In the genomic region with DNA sequence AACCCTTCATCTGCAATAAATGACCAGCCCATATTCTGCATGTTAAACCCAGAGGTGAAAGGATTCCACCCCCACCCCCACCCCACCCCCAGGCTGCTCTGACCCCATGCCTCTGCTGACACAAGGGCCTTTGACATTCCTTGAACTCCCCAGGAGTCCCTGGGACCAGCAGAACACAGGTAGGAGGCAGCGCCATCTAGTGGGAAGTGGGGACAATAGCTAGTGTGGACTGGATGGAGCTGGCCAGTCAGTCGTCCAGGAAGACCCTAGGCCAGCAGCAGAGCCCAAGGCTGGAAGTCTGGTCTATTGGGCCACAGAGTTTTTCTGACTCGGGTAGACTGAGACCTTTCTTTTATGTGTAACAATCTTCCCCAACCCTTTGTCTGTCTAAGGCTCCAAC, we compare ENCODE assay signal across 9 mouse cellular contexts.
DNase-seq lines count a peak whose midpoint lies in the region; ATAC-seq lines count a peak whose summit lies in the region.
"Had no signal": no experiment of that assay in that cellular context is flagged by ENCODE, and none has a peak within 500 bp of the region (broad histone marks: within the 10 kb centered on the region; RNA-seq: fewer than 3 reads in every experiment).

No protein-coding gene starts in this region.

- H3K27me3 ChIP-seq in kidney, embryonic 16.5 days (ENCODE audit: insufficient read depth, low read length): no peaks in the 10 kb centered on the region
- H3K27me3 ChIP-seq: limb, embryonic 15.5 days had no signal

- no peak overlapping the region for H3K4me3 ChIP-seq in kidney, embryonic 16.5 days (ENCODE audit: low read length)
- H3K4me3 ChIP-seq: limb, embryonic 15.5 days had no signal

- 5% methylated on average over 3 of the region's 3 CpGs for WGBS in kidney, embryonic 16.5 days

- H3K4me1 ChIP-seq in kidney, embryonic 16.5 days (ENCODE audit: insufficient read depth, low read length): peaks cover 27% of the 10 kb centered on the region

- no peak overlapping the region for H3K4me2 ChIP-seq in kidney, embryonic 16.5 days (replicated peaks; ENCODE audit: low read depth, low read length)
- H3K4me2 ChIP-seq: limb, embryonic 15.5 days had no signal

- H3K9ac ChIP-seq in kidney, embryonic 16.5 days (replicated peaks; ENCODE audit: low read length): no peak overlapping the region
- H3K9ac ChIP-seq: limb, embryonic 15.5 days had no signal

- no peaks in the 10 kb centered on the region for H3K36me3 ChIP-seq in kidney, embryonic 16.5 days (ENCODE audit: insufficient read depth, low read length)
- H3K36me3 ChIP-seq: limb, embryonic 15.5 days had no signal

- H3K9me3 ChIP-seq in kidney, embryonic 16.5 days (ENCODE audit: low read length): no peaks in the 10 kb centered on the region
- H3K9me3 ChIP-seq: limb, embryonic 15.5 days had no signal

- no peak for ATAC-seq in kidney, embryonic 16.5 days (ENCODE audit: low FRiP score, low TSS enrichment)

- intact Hi-C loops in heart, postnatal 14 days (cut with DNase I): loop anchor here (1.0 to 5.0 kb wide), 3 partner anchors 44 to 171 kb away; no protein-coding TSS in a partner anchor
- intact Hi-C loops in left cerebral cortex, postnatal 10 days (cut with DNase I): loop anchor here (2.0 to 5.0 kb wide), 2 partner anchors 42 to 170 kb away; no protein-coding TSS in a partner anchor

- no peak overlapping the region for H3K27ac ChIP-seq in kidney, embryonic 16.5 days (ENCODE audit: low read length)
- H3K27ac ChIP-seq: limb, embryonic 15.5 days had no signal

- peak; percentile 18 for DNase-seq in kidney, adult 11 months
- peak; percentile 78 for DNase-seq in ZHBTc4 (ENCODE audit: low read depth, low spot score)
- DNase-seq in cerebellum, postnatal 25 days: peak; percentile 76 to 83
- DNase-seq in heart, postnatal 14 days: peak; percentile 72 to 80
- DNase-seq in left cerebral cortex, postnatal 10 days (ENCODE audit: extremely low spot score in 1 of 2, low spot score in 2 of 2): peak; percentile 26 to 69
- DNase-seq in mesoderm, embryonic 11.5 days (ENCODE audit: low read depth, low spot score): peak; percentile 81
- DNase-seq in thymus, postnatal 25 days: peak; percentile 29

Comparison
In these comparisons a context has a peak if more than half of its experiments do, and no peak if none do; other contexts are left out.
1. DNase-seq: peak in every context shown above with its lines; median percentile 81 in mesoderm, embryonic 11.5 days; 80 in cerebellum, postnatal 25 days; 78 in ZHBTc4; 76 in heart, postnatal 14 days; 48 in left cerebral cortex, postnatal 10 days; 29 in thymus, postnatal 25 days; 18 in kidney, adult 11 months.